Mouse (Mus musculus) telencephalon, adult 2 months (tissue): Measurements from ENCODE around the gene Bcat2.

Source experiments
- DNase-seq: peaks from one replicate; pipeline ENCODE4 v3.0.0-alpha.2; 2011; ENCODE audit warnings: low read depth, low spot score

Gene Bcat2

DNA sequence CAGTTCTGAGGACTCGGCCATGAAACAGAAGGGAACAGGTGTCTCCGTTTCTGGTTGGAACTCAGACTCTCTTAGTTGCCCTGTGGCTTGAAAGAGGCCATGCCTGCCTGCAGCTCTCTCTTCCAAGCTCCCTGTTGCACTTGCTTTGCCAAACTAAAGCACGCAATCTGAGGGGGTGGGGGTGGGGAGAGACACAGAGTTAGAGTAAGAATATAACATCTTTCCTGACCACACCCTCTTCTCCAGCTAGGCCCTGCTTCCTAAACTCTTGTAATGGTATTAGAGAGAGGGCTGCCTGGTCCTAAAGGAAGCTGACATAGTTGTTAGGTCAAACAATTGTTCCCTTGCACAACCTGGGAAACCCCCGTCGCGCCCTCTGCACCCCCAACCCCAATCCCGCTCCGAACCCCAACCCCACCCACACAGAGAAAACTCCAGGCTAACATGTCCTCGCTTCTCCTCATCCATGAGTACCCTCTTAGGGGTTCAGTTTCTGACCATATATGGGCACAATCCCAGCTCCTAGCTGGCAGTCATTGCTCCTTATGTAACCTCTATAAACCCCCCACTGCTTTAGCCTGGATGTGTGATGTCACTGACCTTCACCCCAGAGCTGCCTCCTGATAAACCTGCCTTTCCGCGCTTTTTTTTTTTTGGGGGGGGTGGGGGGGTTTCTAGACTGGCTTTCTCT is 19.0 kb upstream of the Bcat2 start:
- DNase-seq, result no peak

DNA sequence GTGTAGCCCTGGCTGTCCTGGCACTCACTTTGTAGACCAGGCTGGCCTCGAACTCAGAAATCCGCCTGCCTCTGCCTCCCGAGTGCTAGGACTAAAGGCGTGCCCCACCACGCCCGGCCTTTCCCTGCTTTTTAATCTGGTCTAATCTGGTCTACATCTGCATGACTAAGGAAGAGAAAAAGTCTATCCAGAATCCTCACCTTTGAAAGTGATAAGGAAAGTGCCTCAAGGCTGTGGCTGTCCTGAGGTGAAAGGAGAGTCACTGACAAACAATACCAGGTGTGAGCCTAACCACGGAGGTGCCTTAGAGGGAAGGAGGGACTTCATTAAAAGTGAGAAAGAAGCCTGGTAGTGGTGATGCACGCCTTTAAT is 18.5 kb upstream of the Bcat2 start:
- DNase-seq, result no peak

DNA sequence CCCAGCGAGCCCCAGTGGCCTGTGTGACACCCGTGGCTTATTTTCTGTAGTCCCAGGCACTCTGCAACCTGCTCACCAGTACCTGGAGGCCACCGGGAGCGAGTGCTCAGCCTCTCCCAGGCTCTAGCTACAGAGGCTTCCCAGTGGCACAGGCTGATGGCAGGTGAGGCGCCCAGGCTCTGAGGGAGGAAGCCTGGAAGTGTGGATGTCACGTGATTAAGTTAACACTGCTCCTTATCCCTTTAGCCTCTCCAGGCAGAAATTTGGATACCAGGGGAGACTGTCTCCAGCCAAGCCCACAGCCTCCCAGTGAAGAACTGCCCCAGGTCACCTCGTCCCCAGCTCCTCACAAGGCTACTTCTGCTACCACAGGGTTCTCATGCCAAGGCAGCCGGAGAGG is 16.4 kb upstream of the Bcat2 start:
- no peak for DNase-seq

DNA sequence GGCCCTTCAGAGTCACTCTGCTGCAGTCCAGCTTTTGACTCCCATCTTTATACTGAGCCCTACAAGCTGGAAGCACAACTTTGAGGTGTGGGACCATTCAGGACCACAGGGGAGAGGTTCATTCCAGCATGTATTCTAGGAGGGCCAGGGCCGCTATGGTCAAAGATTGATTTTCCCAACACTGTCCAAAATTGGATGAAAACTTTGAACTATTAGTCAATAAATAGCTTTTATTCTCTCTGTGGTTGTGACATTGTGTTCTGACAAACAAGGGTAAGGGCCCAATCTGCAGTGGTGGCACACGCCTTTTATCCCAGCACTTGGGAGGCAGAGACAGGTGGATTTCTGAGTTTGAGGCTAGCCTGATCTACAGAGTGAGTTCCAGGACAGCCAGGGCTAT is 16.0 kb upstream of the Bcat2 start:
- DNase-seq, result no peak

DNA sequence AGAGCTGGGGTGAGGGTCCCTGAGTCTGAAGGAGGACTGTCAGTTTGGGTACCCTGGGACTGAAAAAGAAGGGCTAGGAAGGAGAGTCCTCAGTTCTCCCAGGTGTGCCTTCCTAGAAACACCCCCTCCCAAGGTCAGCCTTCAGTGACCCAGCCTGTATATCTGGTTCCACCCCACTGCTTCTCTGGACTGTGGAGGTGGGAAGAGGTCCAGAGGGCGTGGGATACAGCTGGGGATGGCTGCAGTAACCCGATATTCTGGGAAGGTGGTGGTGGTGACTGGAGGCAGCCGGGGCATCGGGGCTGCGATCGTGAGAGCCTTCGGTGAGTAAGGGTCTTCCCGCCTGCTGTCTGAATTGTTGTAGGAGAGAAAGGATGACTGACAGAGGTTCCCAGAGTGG is 15.2 kb upstream of the Bcat2 start, which contains the start of gene Hsd17b14:
Hsd17b14 (plus strand) TSS at position 150 of the 400 bp plus-strand sequence.
- DNase-seq, result no peak

DNA sequence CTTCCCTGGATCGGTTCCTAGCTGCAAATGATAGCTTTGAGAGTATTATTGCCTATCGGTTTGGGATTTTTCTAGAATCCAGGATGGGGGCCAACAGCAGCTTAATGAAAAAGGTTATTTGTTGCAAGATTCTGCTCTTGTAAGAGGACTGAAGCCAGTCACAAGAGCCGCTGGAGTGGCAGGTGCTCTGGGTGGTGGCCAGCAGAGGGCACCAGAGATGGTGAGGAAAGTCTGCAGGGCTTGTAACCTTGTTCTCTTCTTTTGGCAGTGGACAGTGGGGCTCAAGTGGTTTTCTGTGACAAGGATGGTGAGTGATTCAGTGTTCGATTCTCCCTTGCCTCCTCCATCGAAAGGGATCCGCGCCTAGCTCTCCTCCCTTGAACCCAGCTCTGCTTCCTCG is 14.2 kb upstream of the Bcat2 start:
- no peak for DNase-seq

DNA sequence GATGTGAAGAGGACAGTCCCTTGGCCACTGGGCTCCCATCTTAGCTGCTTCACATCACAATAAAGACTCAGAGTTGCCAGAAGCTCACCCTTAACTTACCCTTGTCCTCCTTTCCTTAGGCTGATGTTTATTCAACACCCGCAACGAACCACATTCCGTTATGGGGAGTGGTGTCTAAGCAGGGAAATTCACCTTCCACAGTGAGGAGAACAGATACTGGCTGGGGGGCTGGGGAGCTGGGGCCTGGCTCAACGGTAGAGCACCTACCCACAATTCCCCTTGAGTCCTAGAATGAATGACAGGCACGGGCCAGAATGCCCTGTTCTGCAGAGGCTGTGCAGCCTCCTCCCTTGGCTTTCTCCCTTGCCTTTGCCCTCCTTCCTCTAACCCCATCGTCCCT is 11.0 kb upstream of the Bcat2 start:
- no peak for DNase-seq

DNA sequence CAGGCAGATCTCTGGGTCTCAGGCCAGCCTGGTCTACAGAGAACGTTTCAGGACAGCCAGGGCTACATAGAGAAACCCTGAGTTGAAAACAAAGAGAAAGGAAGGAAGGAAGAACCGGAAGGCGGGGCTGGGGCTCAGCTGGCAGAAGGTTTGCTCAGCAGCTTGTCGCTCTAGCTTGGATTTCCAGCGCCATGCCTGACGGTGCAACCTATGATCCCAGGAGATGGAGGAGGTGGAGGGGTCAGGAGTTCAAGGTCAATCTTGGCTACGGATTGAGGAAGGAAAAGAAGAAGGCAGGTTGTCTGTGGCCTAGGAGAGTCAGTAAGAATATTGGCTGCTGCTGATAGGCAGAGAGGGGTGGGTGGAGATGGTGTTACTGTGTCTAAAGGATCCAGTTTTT is 9.7 kb upstream of the Bcat2 start:
- no peak for DNase-seq

DNA sequence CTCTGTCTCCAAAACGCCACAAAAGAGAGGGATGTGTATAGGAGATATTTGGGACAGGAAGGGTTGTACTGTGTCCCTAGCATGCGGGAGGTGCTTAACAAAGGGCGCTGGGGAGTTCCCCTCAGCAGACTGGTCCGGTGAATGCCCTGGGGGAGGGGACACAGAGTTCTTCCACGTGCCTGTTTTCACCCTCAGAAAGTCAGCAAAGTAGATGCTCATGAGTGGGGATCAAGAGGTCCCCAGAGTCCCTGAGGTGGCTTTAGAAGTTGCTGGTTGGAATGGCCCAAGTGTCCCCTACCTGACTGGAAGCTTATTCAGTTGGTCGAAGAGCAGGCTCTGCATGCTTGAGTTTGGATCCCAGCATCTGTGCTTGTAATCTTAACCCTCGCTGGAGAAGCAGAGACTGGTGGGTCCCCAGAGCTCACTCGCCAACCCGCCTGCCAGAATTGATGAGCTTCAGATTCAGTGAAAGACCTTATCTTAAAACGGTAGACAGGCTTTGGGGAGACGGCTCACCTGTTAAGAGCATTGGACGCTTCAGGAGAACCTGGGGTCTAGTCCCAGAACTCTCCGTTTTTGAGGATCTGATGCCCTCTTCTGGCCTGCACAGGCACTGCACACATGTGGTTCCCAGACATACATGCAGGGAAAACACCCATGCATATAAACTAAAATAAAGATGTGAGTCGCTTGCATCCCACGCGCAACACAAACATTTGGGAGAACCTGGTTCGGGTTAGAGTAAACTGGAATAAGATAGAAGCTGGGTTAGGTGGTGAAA is 8.9 kb upstream of the Bcat2 start:
- DNase-seq, result no peak

DNA sequence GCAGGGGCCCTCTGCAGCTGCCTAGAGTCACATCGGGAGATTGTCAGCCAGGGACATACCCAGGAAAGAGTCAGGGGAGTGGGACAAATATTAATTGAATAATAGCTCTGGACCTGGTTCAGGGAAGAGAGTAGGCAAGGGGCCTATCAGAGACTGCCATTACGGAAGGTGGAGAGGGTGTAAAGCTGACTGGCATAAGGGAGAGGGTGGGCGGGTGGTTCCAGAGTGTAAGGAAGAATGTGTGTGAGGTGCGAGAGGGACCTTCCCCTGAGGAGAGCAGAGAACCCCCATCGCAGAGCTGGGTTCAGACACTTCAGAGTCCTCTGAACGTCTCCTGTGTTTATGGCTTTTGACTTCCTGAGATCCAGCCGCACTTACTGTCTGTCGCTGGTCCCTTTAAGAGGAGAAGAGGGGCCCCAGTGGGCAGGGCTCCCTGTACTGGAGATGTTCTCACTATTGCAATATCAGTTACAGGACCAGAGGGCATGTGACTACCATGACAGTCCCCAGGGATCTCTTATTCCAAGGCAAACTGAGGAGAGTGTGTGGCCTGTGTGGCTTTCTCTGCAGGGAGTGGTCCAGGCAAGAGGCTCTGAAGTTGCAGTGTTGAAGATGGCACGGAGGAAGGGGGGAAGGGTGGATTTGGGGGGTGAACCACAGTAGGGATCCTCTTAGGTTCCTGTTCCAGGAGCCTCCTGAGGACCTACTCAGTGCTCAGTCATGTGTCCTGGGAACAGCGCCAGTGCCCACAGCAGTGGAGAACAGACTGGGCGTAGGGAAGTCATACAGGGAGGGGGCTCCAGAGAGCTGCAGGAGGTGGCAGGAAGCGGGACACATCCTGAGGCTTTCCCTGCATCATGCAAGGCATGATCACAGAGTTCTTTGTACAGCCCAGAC is 8.1 kb upstream of the Bcat2 start:
- DNase-seq, result no peak

DNA sequence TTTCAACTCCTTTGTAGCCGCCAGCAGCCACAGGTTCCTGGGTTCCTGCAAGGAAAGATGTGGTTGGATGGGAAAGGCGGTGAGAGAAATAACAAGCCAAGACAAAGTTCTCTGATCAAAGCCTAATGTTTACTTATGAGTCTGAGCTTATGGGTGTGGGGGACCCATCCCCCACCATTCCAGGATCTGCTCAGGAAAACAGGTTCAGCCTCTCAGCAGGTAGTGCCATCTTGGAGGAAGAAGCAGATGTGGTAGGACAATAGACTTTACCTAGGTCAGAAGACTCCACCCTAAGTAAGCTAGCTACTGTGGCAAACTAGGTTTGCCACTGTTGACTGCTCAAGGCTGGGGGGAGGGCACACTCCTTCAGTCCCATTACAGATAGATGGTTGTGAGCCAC is 5.1 kb upstream of the Bcat2 start:
- DNase-seq, result no peak

DNA sequence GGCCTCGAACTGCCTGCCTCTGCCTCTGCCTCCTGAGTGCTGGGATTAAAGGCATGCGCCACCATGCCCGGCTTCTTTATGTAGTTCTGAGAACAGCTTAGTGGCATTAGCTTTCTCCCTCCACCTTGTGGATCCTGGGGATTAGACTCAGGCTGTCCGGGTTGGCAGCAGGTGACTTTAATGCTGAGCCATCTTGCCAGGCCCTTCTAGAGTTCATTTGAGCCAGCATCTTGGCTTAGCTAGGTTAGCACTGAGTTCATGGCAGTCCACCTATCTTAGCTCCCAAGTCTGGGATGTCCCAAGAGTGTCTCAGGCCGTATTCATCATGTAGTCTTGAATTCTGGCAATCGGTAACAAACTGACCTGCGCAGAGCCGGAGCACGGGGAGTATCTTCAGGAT is 4.5 kb upstream of the Bcat2 start:
- DNase-seq, result no peak

DNA sequence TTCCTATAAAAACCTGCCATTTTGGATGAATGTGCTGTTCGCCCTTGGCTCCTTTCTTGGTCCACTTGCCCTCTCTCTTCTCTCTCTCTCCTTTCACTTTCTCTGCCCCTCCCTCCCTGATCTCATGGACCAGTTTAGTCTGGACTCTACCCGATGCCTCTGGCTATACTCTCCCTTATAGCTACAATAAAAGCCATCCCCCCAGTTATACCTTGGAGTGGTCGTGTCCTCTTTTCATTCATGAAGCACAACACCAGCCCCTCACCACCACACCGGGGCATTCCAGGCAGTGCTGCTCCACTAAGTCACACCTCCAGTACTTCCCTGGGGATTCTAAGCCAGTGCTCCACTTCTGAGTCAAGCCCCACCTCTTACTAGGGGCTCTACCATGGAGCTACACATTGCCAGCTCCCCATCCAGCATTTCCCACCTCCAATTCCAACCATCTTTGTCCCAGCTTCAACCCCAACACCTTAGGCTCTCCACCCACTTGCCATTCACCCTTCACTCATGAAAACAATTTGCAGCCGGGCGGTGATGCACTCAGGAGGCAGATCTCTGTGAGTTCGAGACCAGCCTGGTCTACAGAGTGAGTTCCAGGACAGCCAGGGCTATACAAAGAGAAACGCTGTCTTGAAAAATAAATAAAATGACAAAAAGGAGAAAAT is 2.7 kb upstream of the Bcat2 start:
- no peak for DNase-seq

DNA sequence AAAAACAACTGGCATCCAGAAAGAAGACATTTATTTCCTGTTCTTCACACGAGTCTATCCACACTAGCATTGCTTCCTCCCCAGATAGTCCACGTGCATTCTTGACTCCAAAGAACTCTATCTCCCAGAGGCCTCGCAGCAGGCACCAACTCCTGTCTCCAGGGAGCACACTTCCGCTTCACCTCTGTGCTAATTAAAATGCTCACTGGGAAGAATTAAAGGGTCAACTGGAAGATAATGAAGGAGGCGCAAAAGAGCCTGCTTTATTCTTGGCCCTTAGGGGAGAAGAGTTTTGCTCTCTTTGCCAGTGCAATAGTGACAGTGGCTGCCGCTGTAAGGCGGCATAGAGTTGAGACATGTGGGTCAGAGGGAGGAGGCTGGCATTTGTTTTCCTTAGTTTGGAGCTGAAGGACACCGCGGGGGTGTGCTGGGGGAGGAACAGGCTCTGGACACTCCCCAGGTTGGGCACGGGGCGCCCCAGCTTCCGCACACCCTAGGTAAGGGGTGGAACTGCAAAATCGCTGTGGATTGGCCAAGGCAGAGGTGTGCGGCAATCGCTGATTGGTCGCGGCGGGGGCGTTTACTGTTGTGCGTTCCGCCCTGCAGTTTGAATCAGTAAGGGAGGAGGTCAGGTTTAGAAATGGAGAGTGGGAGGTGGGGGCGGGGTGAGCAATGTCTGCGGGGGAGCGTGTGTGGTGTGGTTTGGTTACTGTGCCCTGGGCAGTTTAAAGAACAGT is 2.0 kb upstream of the Bcat2 start:
- DNase-seq, result peak; percentile 88

DNA sequence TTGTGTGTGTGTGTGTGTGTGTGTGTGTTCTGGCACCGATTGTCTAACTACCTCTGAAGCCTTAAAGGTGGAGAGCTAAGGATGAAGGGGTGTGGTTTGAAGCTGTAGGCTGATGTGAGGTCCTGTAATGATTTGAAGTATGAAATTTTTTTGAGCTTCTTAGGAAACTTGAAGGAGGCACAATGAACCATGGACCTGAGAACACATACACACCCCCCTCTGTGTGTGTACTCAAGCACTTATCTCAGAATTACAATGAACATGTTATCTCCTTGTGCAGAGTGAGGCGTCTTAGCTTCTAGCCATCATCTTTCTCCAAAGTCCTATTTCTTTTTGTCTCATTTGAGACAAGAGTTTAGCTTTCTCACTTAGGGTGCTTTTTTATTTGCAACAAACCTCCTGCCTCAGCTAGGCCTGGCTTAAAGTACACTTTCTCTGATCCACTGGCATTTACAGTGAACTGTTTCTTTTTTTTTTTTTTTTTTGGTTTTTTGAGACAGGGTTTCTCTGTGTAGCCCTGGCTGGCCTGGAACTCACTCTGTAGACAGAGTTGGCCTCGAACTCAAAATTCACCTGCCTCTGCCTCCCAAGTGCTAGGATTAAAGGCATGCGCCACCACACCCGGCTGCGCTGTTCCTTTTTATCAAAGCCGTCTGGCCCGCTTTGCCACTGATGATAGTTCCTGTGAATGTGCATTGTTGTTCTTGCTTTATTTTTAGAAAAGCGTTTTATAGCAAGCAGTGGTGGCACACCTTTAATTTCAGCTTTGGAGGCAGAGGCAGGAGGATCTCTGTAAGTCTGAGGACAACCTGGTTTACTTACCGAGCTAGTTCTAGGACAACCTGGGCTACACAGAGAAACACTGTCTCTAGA is 1.1 kb upstream of the Bcat2 start:
- DNase-seq, result no peak

DNA sequence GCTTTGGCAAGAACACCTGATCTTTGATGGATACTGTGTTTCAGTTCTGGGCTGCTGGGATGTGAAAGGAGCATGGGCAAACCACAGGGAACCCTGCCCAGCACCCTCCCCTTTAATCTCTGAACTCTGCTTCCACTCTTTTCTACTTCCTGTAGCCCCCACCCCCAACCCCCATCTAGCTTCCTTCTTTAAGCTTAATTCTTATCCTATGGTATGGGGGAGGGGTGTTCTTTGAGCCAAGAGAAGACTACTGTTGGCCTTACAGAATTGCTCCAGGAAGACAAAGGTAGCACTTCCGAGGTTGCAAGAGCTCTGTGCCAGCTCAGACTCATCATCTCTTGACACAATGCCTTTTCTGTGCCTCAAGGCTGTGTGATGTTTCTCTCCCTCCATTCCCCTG is 2.0 kb downstream of the Bcat2 start:
- no peak for DNase-seq

DNA sequence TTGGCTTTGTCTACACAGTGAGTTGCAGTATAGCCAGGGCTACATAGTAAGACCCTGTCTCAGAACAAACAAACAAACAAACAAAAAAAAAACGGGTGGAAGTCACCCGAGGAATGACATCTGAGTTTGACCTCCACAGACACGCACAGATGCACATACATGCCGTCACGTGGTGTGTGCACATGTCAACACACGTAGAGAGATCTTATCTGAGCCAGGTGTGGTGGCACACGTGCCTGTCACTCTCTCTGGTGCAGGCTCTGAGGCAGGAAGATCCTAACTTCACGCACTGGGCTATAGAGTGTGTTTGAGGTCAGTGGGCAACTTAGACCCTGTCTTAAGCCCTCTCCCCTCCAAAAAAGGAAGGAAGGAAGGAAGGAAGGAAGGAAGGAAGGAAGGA is 4.0 kb downstream of the Bcat2 start:
- no peak for DNase-seq

DNA sequence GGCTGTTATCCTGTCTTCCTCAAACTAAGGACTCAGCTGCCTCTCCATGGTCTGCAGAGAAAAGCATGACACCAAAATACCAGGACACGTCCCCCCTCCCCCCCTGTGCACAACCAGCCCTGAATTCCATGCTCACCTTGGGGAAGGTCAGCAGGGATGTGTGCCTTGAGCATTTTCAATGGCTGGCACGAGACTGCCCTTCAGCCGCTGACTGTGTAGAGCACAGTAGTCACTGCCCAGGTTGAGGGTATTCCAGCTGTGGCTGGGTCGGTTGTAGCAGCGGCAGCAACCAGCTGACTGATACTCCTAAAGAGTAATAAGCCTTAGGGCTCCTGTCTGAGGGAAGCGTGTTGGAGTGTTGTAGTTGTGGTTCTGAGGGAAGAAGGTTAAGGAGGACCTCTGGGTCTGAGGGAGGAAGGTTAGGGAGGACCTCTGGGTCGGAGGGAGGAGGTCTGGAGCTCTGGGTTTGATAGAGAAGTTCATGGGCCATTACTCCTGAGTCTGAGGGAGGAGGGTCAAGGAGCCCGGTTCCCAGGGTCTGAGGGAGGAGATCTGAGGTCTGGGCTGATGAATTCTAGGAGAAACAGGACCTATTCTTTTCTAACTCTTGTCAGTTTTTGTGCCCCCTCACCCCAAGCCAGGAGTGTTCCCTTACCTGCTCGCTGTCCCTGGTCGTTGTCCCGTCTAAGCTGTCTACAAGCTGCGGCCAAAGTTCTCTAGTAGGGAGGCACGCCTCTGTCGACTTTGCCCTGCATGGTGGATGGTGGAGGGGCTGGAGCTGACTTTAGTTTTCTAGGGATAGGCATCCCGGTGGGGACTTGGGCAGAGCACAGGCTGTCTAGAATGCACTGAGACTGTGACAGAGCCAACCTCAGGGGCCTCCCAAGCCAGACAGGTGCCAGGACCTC is 4.8 kb downstream of the Bcat2 start:
- no peak for DNase-seq

DNA sequence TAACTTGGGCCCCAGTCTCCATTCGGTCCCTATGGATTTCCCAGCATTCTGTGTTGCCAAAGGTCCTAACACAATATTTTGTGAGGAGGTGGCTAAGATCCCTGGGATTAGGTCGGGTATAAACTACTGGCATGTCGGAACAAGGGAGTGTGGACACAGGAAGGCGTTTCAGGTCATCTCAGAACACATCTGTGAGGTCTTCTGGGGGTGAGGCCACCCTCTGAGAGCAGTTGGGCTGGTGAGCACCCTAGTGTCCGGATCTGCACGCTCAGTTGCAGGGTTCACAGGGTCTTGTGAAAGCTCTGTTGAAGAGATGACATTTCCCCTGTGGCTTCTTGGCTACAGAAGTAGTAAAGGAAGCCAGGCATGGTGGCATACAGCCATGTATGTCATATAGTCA is 16.0 kb downstream of the Bcat2 start:
- no peak for DNase-seq
